Mouse (Mus musculus) heart, postnatal 0 days (tissue): ENCODE measurements around the gene Rfc1. TPM values are rescaled to one million over a fixed set of nuclear protein-coding genes. Genes with fewer than 3 reads are reported as not detected.
"Not testable (repeated sequence)": the region's sequence is repeated elsewhere in the genome, so short reads cannot be mapped to it uniquely, and the experiment has no call there.

ENCODE experiments used
- ATAC-seq: fragments of 200-750 bp; cut with Nextera tagmentation; 2 replicates; pipeline ENCODE4 v1.8.0; 2017; ENCODE audit warnings: low read depth, moderate number of reproducible peaks, moderate library complexity; ENCODE audit not compliant: insufficient read depth
- DNase-seq: peaks from one replicate; pipeline ENCODE4 v3.0.0-alpha.2; 2016; ENCODE audit warnings: low spot score
- H3K27ac ChIP-seq: fragments of 300-500 bp; sonication (generic); 2 replicates; pipeline ENCODE4 v1.5.1; 2014; ENCODE audit warnings: low read depth, mild to moderate bottlenecking
- H3K27me3 ChIP-seq: fragments of 300-500 bp; sonication (generic); 2 replicates; pipeline ENCODE4 v1.6.1; 2014; ENCODE audit warnings: low read length, mixed read lengths; ENCODE audit not compliant: control insufficient read depth, insufficient read depth
- H3K36me3 ChIP-seq: fragments of 300-500 bp; sonication (generic); replicated peaks from 2 replicates; pipeline ENCODE4 v1.6.1; 2014; ENCODE audit warnings: low read length, mixed read lengths; ENCODE audit not compliant: control insufficient read depth, insufficient read depth
- H3K4me1 ChIP-seq: fragments of 300-500 bp; sonication (generic); 2 replicates; pipeline ENCODE4 v1.6.1; 2014; ENCODE audit warnings: antibody characterized with exemption; ENCODE audit not compliant: control insufficient read depth, insufficient read depth
- H3K4me2 ChIP-seq: fragments of 300-500 bp; sonication (generic); 2 replicates; pipeline ENCODE4 v1.6.1; 2014; ENCODE audit warnings: low read depth, mild to moderate bottlenecking, low read length, moderate library complexity
- H3K4me3 ChIP-seq: fragments of 300-500 bp; sonication (generic); 2 replicates; pipeline ENCODE4 v1.5.1; 2014; ENCODE audit warnings: low read depth, low read length
- H3K9ac ChIP-seq: fragments of 300-500 bp; sonication (generic); replicated peaks from 2 replicates; pipeline ENCODE4 v1.6.1; 2014; ENCODE audit warnings: low read depth, low read length, mixed read lengths
- H3K9me3 ChIP-seq: fragments of 300-500 bp; sonication (generic); replicated peaks from 2 replicates; pipeline ENCODE4 v1.6.1; 2016; ENCODE audit warnings: low read length; ENCODE audit not compliant: control insufficient read depth
- CTCF ChIP-seq: IDR thresholded peaks from 2 replicates; pipeline ENCODE4 v1.5.1; 2016; ENCODE audit warnings: antibody characterized with exemption, control low read depth, low read depth
- EP300 ChIP-seq: IDR thresholded peaks from 2 replicates; pipeline ENCODE4 v1.6.1; 2016; ENCODE audit warnings: antibody characterized with exemption, low read depth
- WGBS: fragments of 180-500 bp; shearing (Covaris S2); extraction: QIAGEN DNeasy Blood & Tissue Kit; methylation state at CpG from one replicate; pipeline ENCODE4 v1.1.7; 2014; 5-methylcytosine and 5-hydroxymethylcytosine counted together
- polyA plus RNA-seq: library from polyadenylated mRNA; unstranded; fragments of >200 nt; fragmentation: Nextera tagmentation; extraction: Ambion mirVana; gene quantifications from 2 replicates; pipeline ENCODE4 v1.2.1, GENCODE M21; 2015
- total RNA-seq: library from RNA; depleted of rRNA; stranded (reverse); fragments of >200 nt; gene quantifications from 2 replicates; pipeline ENCODE4 v1.2.3, GENCODE M21; 2014; ENCODE audit warnings: low replicate concordance

Gene Rfc1
- total and polyA plus RNA-seq, 2 experiments from 2014 or later = 13.3 to 36.7 TPM

DNA sequence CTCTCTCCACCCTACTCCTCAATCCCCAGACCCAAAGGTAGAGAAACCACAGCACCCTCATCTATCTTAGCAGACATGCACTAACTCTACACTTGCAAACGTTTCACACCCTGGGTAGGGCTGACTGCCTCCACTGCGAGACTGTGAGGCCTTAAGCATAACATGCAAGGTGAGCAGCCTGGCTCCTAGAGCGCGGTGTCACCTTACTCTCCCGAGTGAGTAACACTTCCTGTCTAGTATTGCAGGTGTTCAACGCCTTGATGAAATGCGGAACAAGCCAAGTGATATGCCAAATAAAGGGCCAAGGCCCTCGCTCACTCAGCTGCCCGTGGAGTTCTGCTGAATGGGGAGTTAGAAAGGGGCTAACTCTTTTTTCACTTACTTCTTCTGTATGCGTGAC is 13.3 kb downstream of the Rfc1 start:
- H3K36me3 ChIP-seq = peaks cover 20% of the 10 kb centered on the region
- no peak overlapping the region for H3K4me3 ChIP-seq
- ATAC-seq = no peak
- no peaks in the 10 kb centered on the region for H3K27me3 ChIP-seq
- no peak for TF ChIP-seq EP300
- no peak for TF ChIP-seq CTCF
- H3K27ac ChIP-seq = no peak overlapping the region
- 72% methylated on average over 10 of the region's 10 CpGs for WGBS
- H3K4me2 ChIP-seq = no peak overlapping the region
- H3K9me3 ChIP-seq = no peaks in the 10 kb centered on the region
- H3K9ac ChIP-seq = no peak overlapping the region
- DNase-seq = no peak
- peaks cover 8% of the 10 kb centered on the region; the same call in 1 of the 2 replicates for H3K4me1 ChIP-seq

DNA sequence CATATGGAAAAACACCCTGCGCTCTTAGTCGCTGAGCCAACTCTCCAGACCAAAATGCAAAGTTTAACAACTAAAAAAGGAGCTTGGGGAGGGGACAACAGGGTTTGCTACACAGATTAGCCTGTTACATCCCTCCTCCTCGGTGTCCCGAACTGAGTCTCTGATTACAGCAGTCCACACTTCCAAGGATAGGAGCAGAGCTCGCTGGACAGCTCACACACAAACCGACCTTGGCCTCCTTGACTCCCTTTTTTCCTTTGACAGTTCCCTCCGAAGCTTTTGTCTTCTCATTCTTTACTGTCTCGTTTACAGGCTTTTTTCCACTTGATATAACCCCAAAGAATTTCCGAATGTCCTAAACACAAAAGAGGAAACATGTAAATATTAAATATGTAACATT is 16.3 kb downstream of the Rfc1 start:
- no peak overlapping the region for H3K4me2 ChIP-seq
- 82% methylated on average over 9 of the region's 9 CpGs for WGBS
- H3K27ac ChIP-seq = no peak overlapping the region
- no peak for ATAC-seq
- no peaks in the 10 kb centered on the region for H3K4me1 ChIP-seq
- H3K27me3 ChIP-seq = no peaks in the 10 kb centered on the region
- no peak for TF ChIP-seq CTCF
- no peak for DNase-seq
- peaks cover 38% of the 10 kb centered on the region for H3K36me3 ChIP-seq
- no peaks in the 10 kb centered on the region for H3K9me3 ChIP-seq
- no peak overlapping the region for H3K4me3 ChIP-seq
- H3K9ac ChIP-seq = no peak overlapping the region

DNA sequence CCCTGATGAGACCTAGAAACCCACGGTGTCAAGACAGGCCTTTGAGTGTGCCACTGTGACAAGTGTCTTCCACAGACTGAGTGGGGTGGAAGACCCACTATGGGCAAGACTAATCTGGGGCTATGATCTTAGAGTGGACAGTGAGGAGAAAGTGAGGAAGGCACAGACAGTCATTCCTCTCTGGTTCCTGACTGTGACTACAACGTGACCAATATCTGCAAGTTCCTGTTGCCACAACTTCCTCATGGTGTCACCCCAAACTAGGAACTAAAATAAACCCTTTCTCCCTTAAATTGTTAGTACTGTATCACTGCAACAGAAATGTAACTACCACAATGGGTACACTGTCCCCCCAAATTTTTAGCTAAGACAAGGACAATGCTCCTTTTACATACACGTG is 26.6 kb downstream of the Rfc1 start:
- H3K36me3 ChIP-seq = peaks cover 62% of the 10 kb centered on the region
- no peak overlapping the region for H3K27ac ChIP-seq
- no peaks in the 10 kb centered on the region for H3K27me3 ChIP-seq
- H3K9me3 ChIP-seq = no peaks in the 10 kb centered on the region
- H3K9ac ChIP-seq = no peak overlapping the region
- no peak for TF ChIP-seq EP300
- TF ChIP-seq CTCF = no peak
- ATAC-seq = no peak
- no peak for DNase-seq
- no peaks in the 10 kb centered on the region for H3K4me1 ChIP-seq
- no peak overlapping the region for H3K4me2 ChIP-seq
- WGBS = 89% methylated on average over 3 of the region's 3 CpGs
- no peak overlapping the region for H3K4me3 ChIP-seq

DNA sequence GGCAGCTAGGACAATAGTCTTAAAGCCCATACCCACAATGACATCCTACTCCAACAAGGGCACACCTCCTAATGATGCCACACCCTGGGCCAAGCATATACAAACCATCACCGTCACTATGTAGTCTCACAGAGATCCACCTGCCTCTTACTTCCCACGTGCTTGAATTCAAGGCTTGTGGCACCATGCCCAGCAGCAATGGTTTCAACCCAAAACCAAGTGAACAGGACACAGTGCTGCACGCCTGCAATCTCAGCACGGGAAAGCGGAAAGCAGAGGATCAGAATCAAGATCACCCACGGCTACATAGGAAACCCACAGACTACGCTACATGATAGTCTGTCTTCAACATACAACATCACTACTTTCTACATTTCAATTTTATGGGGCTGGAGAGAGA is 27.3 kb downstream of the Rfc1 start:
- Histone ChIP-seq H3K27me3 (no peaks in the 10 kb centered on the region), H3K36me3 (peaks cover 59% of the 10 kb centered on the region), H3K27ac (no peak overlapping the region), H3K9me3 (no peaks in the 10 kb centered on the region), H3K9ac (no peak overlapping the region), H3K4me2 (no peak overlapping the region), H3K4me3 (no peak overlapping the region), H3K4me1 (no peaks in the 10 kb centered on the region)
- no peak for TF ChIP-seq EP300
- TF ChIP-seq CTCF = no peak
- no peak for DNase-seq
- ATAC-seq = no peak
- WGBS = 93% methylated on average over 7 of the region's 7 CpGs

DNA sequence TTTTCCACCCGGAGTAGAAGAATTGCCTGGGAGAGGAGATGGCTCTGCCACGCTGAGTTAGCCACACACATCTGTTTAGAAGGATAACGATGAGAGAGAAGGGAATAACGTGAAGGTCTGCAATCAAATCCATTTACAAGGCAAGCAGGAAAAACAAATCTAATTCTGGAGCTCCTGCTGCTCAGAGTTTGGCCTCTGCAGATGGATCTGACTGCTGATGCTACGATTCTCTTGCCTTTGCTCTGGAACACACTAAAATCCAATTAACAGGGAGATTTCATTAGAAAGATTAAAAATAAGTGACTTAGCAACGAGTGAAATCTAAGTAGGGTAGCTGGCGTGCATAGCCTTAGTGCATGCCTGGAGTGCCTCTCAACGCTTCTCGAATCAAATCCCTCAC is 30.0 kb downstream of the Rfc1 start:
- no peak for DNase-seq
- H3K4me2 ChIP-seq = no peak overlapping the region
- H3K27me3 ChIP-seq = no peaks in the 10 kb centered on the region
- no peak overlapping the region for H3K27ac ChIP-seq
- H3K9ac ChIP-seq = no peak overlapping the region
- WGBS = 74% methylated on average over 9 of the region's 9 CpGs
- H3K36me3 ChIP-seq = peaks cover 57% of the 10 kb centered on the region
- TF ChIP-seq EP300 (no peak), CTCF (no peak)
- H3K9me3 ChIP-seq = no peaks in the 10 kb centered on the region
- no peak overlapping the region for H3K4me3 ChIP-seq
- H3K4me1 ChIP-seq = no peaks in the 10 kb centered on the region
- ATAC-seq = no peak

DNA sequence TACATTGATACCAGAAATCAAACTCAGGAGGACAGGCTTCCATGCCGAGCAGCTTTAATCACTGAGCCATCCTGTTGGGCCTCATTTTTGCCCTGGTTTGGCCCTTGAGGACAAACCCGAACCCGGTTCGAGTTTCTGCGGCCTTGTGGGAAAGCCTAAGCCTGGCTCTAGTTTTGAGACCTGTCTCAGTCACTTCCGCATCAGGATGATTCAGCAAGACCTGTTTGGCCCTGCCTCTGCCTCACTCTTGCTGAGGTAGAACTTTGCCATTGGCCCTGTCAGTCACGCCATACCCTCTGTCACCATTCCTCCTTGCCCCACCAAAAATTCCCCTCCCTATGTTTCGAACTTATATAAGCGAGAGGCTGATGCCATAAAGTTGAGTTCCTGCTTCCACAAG is 35.3 kb downstream of the Rfc1 start:
- no peak for ATAC-seq
- DNase-seq = no peak
- H3K27ac ChIP-seq = no peak overlapping the region
- peaks cover 56% of the 10 kb centered on the region for H3K36me3 ChIP-seq
- WGBS = 89% methylated on average over 9 of the region's 9 CpGs
- no peaks in the 10 kb centered on the region for H3K4me1 ChIP-seq
- H3K9ac ChIP-seq = no peak overlapping the region
- TF ChIP-seq EP300 = no peak
- no peak for TF ChIP-seq CTCF
- H3K4me2 ChIP-seq = no peak overlapping the region
- no peak overlapping the region for H3K4me3 ChIP-seq
- H3K27me3 ChIP-seq = no peaks in the 10 kb centered on the region
- H3K9me3 ChIP-seq = no peaks in the 10 kb centered on the region

DNA sequence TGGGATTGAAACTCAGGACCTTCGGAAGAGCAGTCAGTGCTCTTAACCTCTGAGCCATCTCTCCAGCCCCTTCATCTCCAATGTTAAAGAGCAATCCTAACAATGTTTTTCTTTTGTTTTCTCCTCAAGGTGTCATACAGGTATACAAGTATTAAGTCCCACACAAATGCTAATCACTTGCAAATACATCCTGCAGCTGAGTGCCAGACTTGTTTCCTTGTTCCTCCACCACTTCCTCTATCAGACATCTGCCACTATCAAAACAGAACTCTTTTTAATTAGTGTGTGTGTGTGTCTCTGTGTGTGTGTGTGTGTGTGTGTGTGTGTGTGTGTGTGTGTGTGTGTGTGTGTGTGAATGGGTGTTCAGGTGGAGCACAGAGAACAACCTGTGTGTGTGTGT is 35.8 kb downstream of the Rfc1 start:
- not testable (repeated sequence) for DNase-seq, H3K4me3 ChIP-seq, H3K27me3 ChIP-seq, H3K9ac ChIP-seq, H3K9me3 ChIP-seq, H3K4me2 ChIP-seq, H3K4me1 ChIP-seq, H3K27ac ChIP-seq, ATAC-seq
- H3K36me3 ChIP-seq = peaks cover 56% of the 10 kb centered on the region
- WGBS = 92% methylated on average over 1 of the region's 1 CpGs
